Mouse (Mus musculus): ENCODE results near the gene Nop9. TPM values are rescaled to one million over a fixed set of nuclear protein-coding genes. Genes with fewer than 3 reads are reported as not detected.

The Nop9 gene
- polyA plus RNA-seq, 1 experiment from 2014 or later, result 33.6 TPM

- H3K9me3 ChIP-seq (ENCODE audit: control insufficient read depth, low read length), result no peaks in the 10 kb centered on the region
- under 1% methylated on average over 77 of the region's 77 CpGs for WGBS
- H3K4me3 ChIP-seq (ENCODE audit: low read length), result peak overlapping the region; percentile 66
- peak overlapping the region; percentile 1 for H3K27ac ChIP-seq (ENCODE audit: low read length)
- H3K36me3 ChIP-seq (ENCODE audit: control insufficient read depth, insufficient read depth, low read length), result no peaks in the 10 kb centered on the region
- peak; percentile 52 for ATAC-seq
- peak overlapping the region; percentile 100 for H3K4me2 ChIP-seq (ENCODE audit: low read depth, low read length)
- H3K27me3 ChIP-seq (replicated peaks; ENCODE audit: control insufficient read depth, insufficient read depth, low read length), result peaks cover 18% of the 10 kb centered on the region
- H3K4me1 ChIP-seq (ENCODE audit: control insufficient read depth, insufficient read depth, low read length), result peaks cover 19% of the 10 kb centered on the region
- peak overlapping the region; percentile 84 for H3K9ac ChIP-seq (ENCODE audit: low read depth, low read length)
Observed at GRCm38 (mm10) chr14:55762001-55762821, 16.7 kb downstream of the Nop9 start.

GRCm38 (mm10) chr14:55763166-55763565 lies 17.7 kb downstream of the Nop9 start:
- no peak for ATAC-seq
- Histone ChIP-seq H3K4me3 (ENCODE audit: low read length) (no peak overlapping the region), H3K27me3 (replicated peaks; ENCODE audit: control insufficient read depth, insufficient read depth, low read length) (peaks cover 23% of the 10 kb centered on the region), H3K36me3 (ENCODE audit: control insufficient read depth, insufficient read depth, low read length) (no peaks in the 10 kb centered on the region), H3K27ac (ENCODE audit: low read length) (peak overlapping the region; percentile 1; the same call in 1 of the 2 replicates), H3K4me1 (ENCODE audit: control insufficient read depth, insufficient read depth, low read length) (peaks cover 23% of the 10 kb centered on the region), H3K9ac (ENCODE audit: low read depth, low read length) (no peak overlapping the region), H3K9me3 (ENCODE audit: control insufficient read depth, low read length) (no peaks in the 10 kb centered on the region), H3K4me2 (ENCODE audit: low read depth, low read length) (0 out of 2 replicates have a peak overlapping the region, but pooled peaks have one; percentile 100)
- 63% methylated on average over 7 of the region's 7 CpGs for WGBS

GRCm38 (mm10) chr14:55765696-55766095 lies 20.2 kb downstream of the Nop9 start, which contains the start of gene Ltb4r1:
Gene Ltb4r1 (plus strand): TSS chr14:55765962.
- Histone ChIP-seq H3K4me3 (ENCODE audit: low read length) (no peak within 1 kb of the TSS), H3K36me3 (ENCODE audit: control insufficient read depth, insufficient read depth, low read length) (no peaks in the 10 kb centered on the region), H3K27ac (ENCODE audit: low read length) (no peak within 1 kb of the TSS), H3K9ac (ENCODE audit: low read depth, low read length) (no peak within 1 kb of the TSS), H3K9me3 (ENCODE audit: control insufficient read depth, low read length) (no peaks in the 10 kb centered on the region), H3K27me3 (replicated peaks; ENCODE audit: control insufficient read depth, insufficient read depth, low read length) (peaks cover 22% of the 10 kb centered on the region), H3K4me1 (ENCODE audit: control insufficient read depth, insufficient read depth, low read length) (peaks cover 22% of the 10 kb centered on the region), H3K4me2 (ENCODE audit: low read depth, low read length) (no peak within 1 kb of the TSS)
- ATAC-seq, result no peak
- WGBS, result 63% methylated on average over 4 of the region's 4 CpGs

GRCm38 (mm10) chr14:55767519-55768414 lies 22.3 kb downstream of the Nop9 start:
- H3K4me2 ChIP-seq (ENCODE audit: low read depth, low read length), result peak overlapping the region; percentile 92
- peak overlapping the region; percentile 45 for H3K4me3 ChIP-seq (ENCODE audit: low read length)
- no peak overlapping the region for H3K27ac ChIP-seq (ENCODE audit: low read length)
- 11% methylated on average over 52 of the region's 52 CpGs for WGBS
- peak; percentile 68 for ATAC-seq
- H3K36me3 ChIP-seq (ENCODE audit: control insufficient read depth, insufficient read depth, low read length), result no peaks in the 10 kb centered on the region
- H3K27me3 ChIP-seq (replicated peaks; ENCODE audit: control insufficient read depth, insufficient read depth, low read length), result peaks cover 11% of the 10 kb centered on the region
- H3K9ac ChIP-seq (ENCODE audit: low read depth, low read length), result peak overlapping the region; percentile 71
- no peaks in the 10 kb centered on the region for H3K9me3 ChIP-seq (ENCODE audit: control insufficient read depth, low read length)
- peaks cover 14% of the 10 kb centered on the region for H3K4me1 ChIP-seq (ENCODE audit: control insufficient read depth, insufficient read depth, low read length)

DNA sequence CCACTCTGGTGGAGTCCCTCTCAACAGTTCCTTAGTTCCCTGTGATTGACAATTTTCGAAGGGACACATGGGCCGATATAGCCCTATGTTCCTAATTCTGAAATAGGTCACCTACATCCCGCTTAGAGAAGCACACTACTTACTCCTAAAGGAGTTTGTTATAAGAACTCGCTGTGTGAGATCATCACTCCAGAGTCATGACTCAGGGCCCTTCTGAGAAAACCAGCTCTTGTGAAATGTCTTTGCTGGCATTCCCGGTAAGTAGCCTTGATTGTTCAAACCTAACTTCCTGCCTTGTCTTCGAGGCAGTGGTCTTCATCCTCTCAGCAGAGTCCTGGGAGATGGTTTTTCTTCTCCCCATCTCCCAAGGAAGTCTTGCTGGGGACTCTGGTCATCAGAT lies 23.1 kb downstream of the Nop9 start:
- no peak overlapping the region for H3K4me2 ChIP-seq (ENCODE audit: low read depth, low read length)
- peaks cover 13% of the 10 kb centered on the region for H3K4me1 ChIP-seq (ENCODE audit: control insufficient read depth, insufficient read depth, low read length)

GRCm38 (mm10) chr14:55769087-55769703 lies 23.7 kb downstream of the Nop9 start:
- Histone ChIP-seq H3K27ac (ENCODE audit: low read length) (no peak overlapping the region), H3K9ac (ENCODE audit: low read depth, low read length) (no peak overlapping the region), H3K27me3 (replicated peaks; ENCODE audit: control insufficient read depth, insufficient read depth, low read length) (peaks cover 11% of the 10 kb centered on the region), H3K4me2 (ENCODE audit: low read depth, low read length) (no peak overlapping the region), H3K4me3 (ENCODE audit: low read length) (no peak overlapping the region), H3K36me3 (ENCODE audit: control insufficient read depth, insufficient read depth, low read length) (no peaks in the 10 kb centered on the region), H3K9me3 (ENCODE audit: control insufficient read depth, low read length) (no peaks in the 10 kb centered on the region), H3K4me1 (ENCODE audit: control insufficient read depth, insufficient read depth, low read length) (peaks cover 13% of the 10 kb centered on the region)
- 74% methylated on average over 16 of the region's 16 CpGs for WGBS
- no peak for ATAC-seq

More for the DNA sequence above, 23.1 kb downstream of the Nop9 start:
- H3K4me3 ChIP-seq (ENCODE audit: low read length), result no peak overlapping the region
- 87% methylated on average over 6 of the region's 6 CpGs for whole genome bisulfite sequencing
- H3K9me3 ChIP-seq (ENCODE audit: control insufficient read depth, low read length), result no peaks in the 10 kb centered on the region
- peaks cover 11% of the 10 kb centered on the region for H3K27me3 ChIP-seq (replicated peaks; ENCODE audit: control insufficient read depth, insufficient read depth, low read length)
- no peak overlapping the region for H3K27ac ChIP-seq (ENCODE audit: low read length)
- H3K9ac ChIP-seq (ENCODE audit: low read depth, low read length), result no peak overlapping the region; the same call in 1 of the 2 replicates
- no peaks in the 10 kb centered on the region for H3K36me3 ChIP-seq (ENCODE audit: control insufficient read depth, insufficient read depth, low read length)
- no peak for ATAC-seq

DNA sequence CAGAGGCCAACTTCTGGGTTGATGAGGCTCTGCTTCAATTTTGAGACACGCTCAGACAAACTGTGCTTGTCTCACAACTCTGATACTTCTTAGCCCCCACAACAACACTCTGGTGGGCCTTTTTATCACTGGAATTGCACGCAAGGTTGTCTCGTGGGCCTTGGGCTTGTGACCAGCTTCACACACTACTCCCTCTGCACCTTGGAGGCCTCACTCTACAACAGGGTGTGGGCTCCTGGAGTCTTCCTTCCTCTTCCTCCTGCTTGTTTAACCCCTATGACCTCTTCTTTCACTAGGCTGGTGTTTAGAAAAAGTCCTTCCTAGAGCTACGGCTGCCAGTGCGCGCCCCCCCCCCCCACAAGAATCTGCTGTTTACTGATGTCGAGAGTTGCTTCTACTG lies 31.2 kb downstream of the Nop9 start:
- Histone ChIP-seq H3K4me1 (ENCODE audit: control insufficient read depth, insufficient read depth, low read length) (peaks cover 22% of the 10 kb centered on the region), H3K9ac (ENCODE audit: low read depth, low read length) (no peak overlapping the region), H3K4me2 (ENCODE audit: low read depth, low read length) (no peak overlapping the region), H3K36me3 (ENCODE audit: control insufficient read depth, insufficient read depth, low read length) (no peaks in the 10 kb centered on the region), H3K9me3 (ENCODE audit: control insufficient read depth, low read length) (no peaks in the 10 kb centered on the region), H3K4me3 (ENCODE audit: low read length) (no peak overlapping the region), H3K27ac (ENCODE audit: low read length) (peak overlapping the region; percentile 38), H3K27me3 (replicated peaks; ENCODE audit: control insufficient read depth, insufficient read depth, low read length) (no peaks in the 10 kb centered on the region)
- 40% methylated on average over 7 of the region's 7 CpGs for WGBS
- no peak; the same call in 1 of the 2 replicates for ATAC-seq

DNA sequence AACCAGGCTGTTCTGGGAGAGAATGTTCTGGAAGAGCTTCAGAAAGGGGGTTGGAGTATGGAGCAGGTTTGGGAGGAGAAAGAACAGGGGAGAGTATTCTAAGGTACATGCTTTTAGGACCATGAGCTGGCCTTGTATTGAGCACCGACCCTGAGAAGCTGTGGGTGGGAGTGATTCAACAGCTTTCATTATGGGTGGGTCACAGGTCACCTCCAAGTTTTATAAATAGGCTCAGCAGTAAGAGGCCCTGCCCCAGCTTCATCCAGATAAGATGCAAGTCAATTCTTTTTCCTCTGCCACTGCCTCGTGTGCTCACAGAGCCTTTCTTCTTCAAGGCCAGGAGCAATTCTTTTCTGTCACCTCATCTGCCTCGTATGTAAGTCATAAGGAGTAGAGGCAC lies 31.7 kb downstream of the Nop9 start:
- H3K27me3 ChIP-seq (replicated peaks; ENCODE audit: control insufficient read depth, insufficient read depth, low read length), result no peaks in the 10 kb centered on the region
- no peaks in the 10 kb centered on the region for H3K36me3 ChIP-seq (ENCODE audit: control insufficient read depth, insufficient read depth, low read length)
- H3K9ac ChIP-seq (ENCODE audit: low read depth, low read length), result peak overlapping the region; percentile 34; the same call in 1 of the 2 replicates
- 14% methylated on average over 3 of the region's 3 CpGs for WGBS
- peaks cover 19% of the 10 kb centered on the region for H3K4me1 ChIP-seq (ENCODE audit: control insufficient read depth, insufficient read depth, low read length)
- no peaks in the 10 kb centered on the region for H3K9me3 ChIP-seq (ENCODE audit: control insufficient read depth, low read length)
- H3K4me2 ChIP-seq (ENCODE audit: low read depth, low read length), result no peak overlapping the region
- peak; percentile 54 for ATAC-seq
- H3K27ac ChIP-seq (ENCODE audit: low read length), result peak overlapping the region; percentile 38
- no peak overlapping the region for H3K4me3 ChIP-seq (ENCODE audit: low read length)

GRCm38 (mm10) chr14:55777806-55778205 lies 32.3 kb downstream of the Nop9 start:
- Histone ChIP-seq H3K27me3 (replicated peaks; ENCODE audit: control insufficient read depth, insufficient read depth, low read length) (no peaks in the 10 kb centered on the region), H3K4me1 (ENCODE audit: control insufficient read depth, insufficient read depth, low read length) (peaks cover 24% of the 10 kb centered on the region), H3K4me2 (ENCODE audit: low read depth, low read length) (no peak overlapping the region), H3K9ac (ENCODE audit: low read depth, low read length) (0 out of 2 replicates have a peak overlapping the region, but pooled peaks have one; percentile 34), H3K9me3 (ENCODE audit: control insufficient read depth, low read length) (no peaks in the 10 kb centered on the region), H3K36me3 (ENCODE audit: control insufficient read depth, insufficient read depth, low read length) (no peaks in the 10 kb centered on the region), H3K27ac (ENCODE audit: low read length) (no peak overlapping the region), H3K4me3 (ENCODE audit: low read length) (no peak overlapping the region)
- 80% methylated on average over 11 of the region's 11 CpGs for WGBS
- ATAC-seq, result no peak

All from intestine, embryonic 16.5 days (tissue).